Mouse (Mus musculus) liver, adult 2 months (tissue): ENCODE results near the gene Supv3l1. TPM values are rescaled to one million over a fixed set of nuclear protein-coding genes. Genes with fewer than 3 reads are reported as not detected.
A peak's percentile ranks its signal among the peaks of the same experiment; 100 is the strongest.

Experiments
- DNase-seq: peaks from one replicate; pipeline ENCODE4 v3.0.0-alpha.2; 2011; ENCODE audit warnings: low read depth, low spot score; ENCODE audit errors: extremely low read depth
- H3K27ac ChIP-seq: fragments of 200-500 bp; replicated peaks from 2 replicates; pipeline ENCODE4 v1.5.1; 2012; ENCODE audit warnings: low read depth, mild to moderate bottlenecking, control low read depth, inconsistent platforms, low read length; ENCODE audit not compliant: insufficient read depth
- H3K27me3 ChIP-seq: fragments of 200-500 bp; 2 replicates; pipeline ENCODE4 v1.6.1; 2012; ENCODE audit warnings: mild to moderate bottlenecking, moderate library complexity, low read length, inconsistent platforms; ENCODE audit not compliant: control insufficient read depth, insufficient read depth
- H3K36me3 ChIP-seq: fragments of 200-500 bp; 2 replicates; pipeline ENCODE4 v1.6.1; 2012; ENCODE audit warnings: low read length, inconsistent platforms; ENCODE audit not compliant: control insufficient read depth, insufficient read depth
- H3K4me1 ChIP-seq: fragments of 200-500 bp; 2 replicates; pipeline ENCODE4 v1.6.1; 2011; ENCODE audit warnings: low read length; ENCODE audit not compliant: control insufficient read depth, insufficient read depth
- H3K4me3 ChIP-seq: fragments of 200-500 bp; 2 replicates; pipeline ENCODE4 v1.5.1; 2011; ENCODE audit warnings: low read depth, mild to moderate bottlenecking, control low read depth, low read length, moderate library complexity; ENCODE audit not compliant: insufficient read depth
- H3K79me2 ChIP-seq: fragments of 200-500 bp; 2 replicates; pipeline ENCODE4 v1.6.1; 2012; ENCODE audit warnings: inconsistent platforms, mild to moderate bottlenecking, low read length, moderate library complexity; ENCODE audit not compliant: control insufficient read depth, insufficient read depth
- H3K9ac ChIP-seq: fragments of 200-500 bp; 2 replicates; pipeline ENCODE4 v1.6.1; 2012; ENCODE audit warnings: low read depth, mild to moderate bottlenecking, control low read depth, inconsistent platforms, low read length
- CTCF ChIP-seq: fragments of 200-500 bp; IDR thresholded peaks from 2 replicates; pipeline ENCODE4 v1.5.1; 2011; ENCODE audit warnings: low read depth, low read length, control low read depth
- POLR2A ChIP-seq: fragments of 200-500 bp; IDR thresholded peaks from 2 replicates; pipeline ENCODE4 v1.6.1; 2011; ENCODE audit warnings: low read length, control low read depth; ENCODE audit not compliant: insufficient read depth; ENCODE audit errors: extremely low read depth
- WGBS: fragments of 180-500 bp; shearing (Covaris S2); methylation state at CpG from one replicate; pipeline ENCODE4 v1.1.7; 2018; 5-methylcytosine and 5-hydroxymethylcytosine counted together
- polyA plus RNA-seq: library from polyadenylated mRNA; depleted of rRNA; stranded (reverse); fragments of >200 nt; gene quantifications from 2 replicates; pipeline ENCODE4 v1.2.3, GENCODE M21; 2012
- total RNA-seq: library from RNA; depleted of rRNA; stranded (reverse); fragments of >200 nt; gene quantifications from 2 replicates; pipeline ENCODE4 v1.2.3, GENCODE M21; 2014

Supv3l1 gene
- total and polyA plus RNA-seq, 2 experiments: 12.1 to 18.8 TPM

DNA sequence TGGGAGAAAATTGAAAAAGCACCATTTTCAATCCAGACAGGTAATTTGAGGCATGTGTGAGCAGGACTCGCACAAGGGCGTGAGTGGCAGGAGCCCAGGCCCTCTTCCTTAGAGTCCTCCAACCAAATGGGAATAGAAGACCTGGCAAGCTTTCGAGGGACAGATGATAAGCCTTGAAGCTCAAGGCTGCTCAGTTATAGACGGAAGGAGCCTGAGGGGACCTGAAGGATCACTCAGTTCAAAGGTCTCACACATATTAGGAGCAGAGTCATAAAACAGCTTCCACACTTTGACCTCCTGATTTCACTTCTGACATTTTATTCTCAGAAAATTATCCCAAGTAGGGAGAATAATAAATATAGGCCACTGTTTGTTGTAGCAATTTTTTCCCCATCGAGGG lies 30.1 kb downstream of the Supv3l1 start:
- Histone ChIP-seq H3K27me3 (no peaks in the 10 kb centered on the region), H3K27ac (no peak overlapping the region), H3K9ac (no peak overlapping the region), H3K36me3 (no peaks in the 10 kb centered on the region), H3K79me2 (no peaks in the 10 kb centered on the region), H3K4me1 (no peaks in the 10 kb centered on the region), H3K4me3 (no peak overlapping the region)
- TF ChIP-seq POLR2A: no peak
- TF ChIP-seq CTCF: no peak
- WGBS: 85% methylated on average over 5 of the region's 5 CpGs
- DNase-seq: no peak

DNA sequence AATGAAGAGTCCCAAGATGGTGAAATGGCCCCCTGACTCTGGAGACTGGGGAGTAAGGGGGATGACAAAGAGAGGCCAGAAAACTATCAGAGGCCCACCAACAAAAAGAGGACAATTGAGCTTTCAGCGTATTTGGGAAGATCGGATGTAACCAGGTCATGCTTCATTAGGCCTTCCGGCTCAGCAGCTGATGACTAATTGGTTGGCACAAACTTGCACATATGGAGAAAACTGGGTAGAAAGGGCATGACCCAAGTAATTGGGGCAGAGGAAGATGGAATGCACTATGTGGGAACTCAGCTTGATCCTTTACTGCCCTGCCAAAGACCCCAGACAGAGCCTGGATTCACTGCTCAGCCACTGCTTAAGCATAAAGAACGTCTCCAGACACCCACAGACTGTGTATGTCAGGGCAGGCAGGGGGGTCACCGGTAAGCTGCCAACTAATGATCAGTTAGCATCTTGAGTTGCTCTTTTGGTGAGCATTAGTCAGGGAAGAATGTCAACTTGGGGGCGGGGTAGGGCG lies 30.6 kb downstream of the Supv3l1 start:
- Histone ChIP-seq H3K27ac (no peak overlapping the region), H3K27me3 (no peaks in the 10 kb centered on the region), H3K4me1 (no peaks in the 10 kb centered on the region), H3K79me2 (no peaks in the 10 kb centered on the region), H3K9ac (no peak overlapping the region), H3K4me3 (no peak overlapping the region), H3K36me3 (no peaks in the 10 kb centered on the region)
- WGBS: 95% methylated on average over 7 of the region's 7 CpGs
- TF ChIP-seq POLR2A (no peak), CTCF (no peak)
- no peak for DNase-seq

DNA sequence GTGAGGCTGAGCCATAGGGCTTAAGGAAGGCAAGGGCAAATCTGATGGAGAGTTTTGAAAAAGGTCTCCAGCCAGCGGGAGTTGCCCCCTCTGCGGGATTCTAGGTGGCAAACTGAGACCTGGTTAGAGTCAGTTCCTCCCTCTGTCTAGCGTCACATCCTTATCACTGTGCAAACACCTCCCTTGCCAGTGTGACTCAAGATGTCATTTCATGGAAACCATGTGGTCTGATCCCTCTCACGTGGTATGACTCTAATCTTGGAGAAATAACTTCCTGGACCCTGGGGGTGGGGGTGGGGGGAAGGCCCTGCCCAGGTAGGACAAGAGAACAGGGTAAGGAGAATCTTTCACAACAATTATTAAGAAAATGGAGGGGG lies 35.9 kb downstream of the Supv3l1 start:
- Histone ChIP-seq H3K36me3 (no peaks in the 10 kb centered on the region), H3K27me3 (no peaks in the 10 kb centered on the region), H3K9ac (no peak overlapping the region), H3K4me3 (no peak overlapping the region), H3K4me1 (no peaks in the 10 kb centered on the region), H3K27ac (no peak overlapping the region), H3K79me2 (no peaks in the 10 kb centered on the region)
- TF ChIP-seq CTCF (no peak), POLR2A (no peak)
- 23% methylated on average over 4 of the region's 4 CpGs for WGBS
- DNase-seq: no peak

DNA sequence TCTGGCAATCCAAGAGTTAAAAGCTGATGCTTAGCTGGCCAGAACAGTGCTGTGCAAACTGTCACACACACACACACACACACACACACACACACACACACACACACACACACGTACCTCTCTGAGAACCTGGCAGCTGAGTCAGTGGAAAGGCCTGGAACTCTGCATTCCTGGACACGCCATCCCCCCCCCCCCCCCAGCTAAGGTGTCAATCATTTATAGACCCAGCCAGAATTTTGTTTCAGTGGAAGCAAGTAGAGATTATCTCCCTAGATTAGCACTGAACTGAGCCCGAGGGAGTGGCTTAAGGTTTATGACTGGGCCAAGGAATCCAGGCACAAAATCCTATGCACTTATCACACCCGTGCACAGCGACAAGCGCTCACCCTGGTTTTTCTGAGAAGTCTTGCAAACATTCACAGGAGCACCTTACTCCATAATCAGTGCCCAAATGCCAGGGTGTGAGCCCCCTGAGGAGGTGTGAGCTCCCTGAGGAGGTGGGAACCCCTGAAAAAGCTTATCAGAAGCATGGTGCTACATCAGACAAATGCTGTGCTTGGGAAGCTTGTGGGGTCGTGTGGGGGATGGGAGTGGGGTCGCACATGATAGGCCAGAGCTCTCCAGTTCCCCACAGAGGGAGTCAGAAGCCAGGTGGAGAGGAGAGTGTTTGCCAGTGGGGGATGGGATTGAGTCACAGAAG lies 36.5 kb downstream of the Supv3l1 start:
- H3K4me1 ChIP-seq: no peaks in the 10 kb centered on the region
- 17% methylated on average over 8 of the region's 8 CpGs for WGBS
- H3K36me3 ChIP-seq: no peaks in the 10 kb centered on the region
- no peak overlapping the region for H3K4me3 ChIP-seq
- no peaks in the 10 kb centered on the region for H3K79me2 ChIP-seq
- DNase-seq: peak; percentile 13
- H3K9ac ChIP-seq: no peak overlapping the region
- no peak overlapping the region for H3K27ac ChIP-seq
- H3K27me3 ChIP-seq: no peaks in the 10 kb centered on the region
- TF ChIP-seq CTCF (no peak), POLR2A (no peak)

DNA sequence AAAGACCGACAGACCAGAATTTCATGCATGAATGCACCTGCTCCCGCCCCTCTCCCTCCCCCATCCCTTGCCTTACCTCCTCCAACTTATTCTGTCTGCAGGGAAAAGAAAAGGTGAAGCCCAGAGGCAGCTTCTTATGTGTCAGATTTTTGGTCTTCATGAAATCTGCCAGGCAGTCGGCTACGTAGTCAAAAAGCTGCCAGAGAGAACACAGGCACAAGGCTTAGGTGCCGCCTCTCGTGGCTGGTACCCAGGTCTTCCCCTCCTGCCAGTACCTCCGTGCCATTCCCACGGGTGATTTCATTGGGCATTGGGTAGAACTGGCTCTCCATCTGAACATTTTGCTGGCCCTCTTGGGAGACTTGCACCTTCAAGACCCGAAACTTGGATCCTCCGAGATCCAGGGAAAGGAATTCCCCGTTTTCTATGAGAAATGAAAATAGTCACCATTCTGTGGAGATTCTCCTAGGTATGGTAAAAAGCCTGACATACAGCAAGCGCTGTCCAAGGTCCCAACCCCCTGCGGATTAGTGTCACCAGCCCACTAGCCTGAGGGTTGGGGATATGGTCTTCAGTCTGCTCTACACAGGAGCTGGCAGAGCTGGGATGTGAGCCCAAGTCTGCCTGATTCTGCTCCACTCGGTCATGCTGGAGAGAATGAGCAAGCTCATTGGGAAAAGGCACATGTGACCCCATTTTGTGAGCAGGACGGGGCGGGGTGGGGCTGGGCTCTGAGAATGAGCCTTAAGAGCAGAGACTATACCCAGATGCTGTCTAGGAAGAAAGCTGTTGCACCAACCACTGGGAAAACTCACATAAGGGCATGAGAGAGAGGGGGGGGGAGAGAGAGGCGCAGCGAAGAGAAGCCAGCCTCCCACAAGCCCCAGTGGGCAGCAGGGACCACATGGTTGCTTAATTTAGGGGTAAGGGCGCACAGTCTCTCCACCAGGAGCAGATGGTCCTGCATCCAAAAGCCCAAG lies 37.8 kb downstream of the Supv3l1 start:
- no peak overlapping the region for H3K27ac ChIP-seq
- DNase-seq: no peak
- H3K79me2 ChIP-seq: no peaks in the 10 kb centered on the region
- H3K9ac ChIP-seq: no peak overlapping the region
- H3K4me3 ChIP-seq: no peak overlapping the region
- no peaks in the 10 kb centered on the region for H3K27me3 ChIP-seq
- no peaks in the 10 kb centered on the region for H3K36me3 ChIP-seq
- no peak for TF ChIP-seq CTCF
- TF ChIP-seq POLR2A: no peak
- H3K4me1 ChIP-seq: no peaks in the 10 kb centered on the region
- 80% methylated on average over 19 of the region's 19 CpGs for WGBS
